Comparison of ENCODE assay signal across 14 mouse cellular contexts in genomic region chr11:35857395-35858067, GRCm38 (mm10). TPM values are rescaled to one million over a fixed set of nuclear protein-coding genes. Genes with fewer than 3 reads are reported as not detected.
DNase-seq lines count a peak whose midpoint lies in the region; ATAC-seq lines count a peak whose summit lies in the region.
"Had no signal": no experiment of that assay in that cellular context is flagged by ENCODE, and none has a peak within 500 bp of the region (broad histone marks: within the 10 kb centered on the region; RNA-seq: fewer than 3 reads in every experiment).

No protein-coding gene starts in this region.

- no peak for ATAC-seq in neural tube, embryonic 11.5 days (ENCODE audit: insufficient read depth, low FRiP score, low TSS enrichment)
- ATAC-seq in hindbrain, embryonic 12.5 days (ENCODE audit: low FRiP score) = no peak
- no peak for ATAC-seq in midbrain, embryonic 13.5 days
- ATAC-seq in kidney, embryonic 15.5 days (replicated peaks; ENCODE audit: low FRiP score) = no peak

- peaks cover 13% of the 10 kb centered on the region for H3K4me1 ChIP-seq in neural tube, embryonic 11.5 days (ENCODE audit: control insufficient read depth, insufficient read depth, low read length)
- H3K4me1 ChIP-seq in hindbrain, embryonic 12.5 days = peaks cover 36% of the 10 kb centered on the region
- peaks cover 37% of the 10 kb centered on the region for H3K4me1 ChIP-seq in midbrain, embryonic 13.5 days (replicated peaks)
- no peaks in the 10 kb centered on the region for H3K4me1 ChIP-seq in kidney, embryonic 15.5 days

- H3K36me3 ChIP-seq in neural tube, embryonic 11.5 days (ENCODE audit: control insufficient read depth, insufficient read depth, low read length) = no peaks in the 10 kb centered on the region
- 0 out of 2 replicates have a peak, but pooled peaks cover 7% of the 10 kb centered on the region for H3K36me3 ChIP-seq in hindbrain, embryonic 12.5 days
- H3K36me3 ChIP-seq in midbrain, embryonic 13.5 days = peaks cover 20% of the 10 kb centered on the region
- H3K36me3 ChIP-seq in kidney, embryonic 15.5 days = peaks cover 25% of the 10 kb centered on the region
- H3K36me3 ChIP-seq: limb, embryonic 12.5 days had no signal

- H3K4me2 ChIP-seq in neural tube, embryonic 11.5 days (ENCODE audit: low read depth) = no peak overlapping the region
- no peak overlapping the region for H3K4me2 ChIP-seq in hindbrain, embryonic 12.5 days (replicated peaks)
- no peak overlapping the region for H3K4me2 ChIP-seq in midbrain, embryonic 13.5 days (replicated peaks)
- no peak overlapping the region for H3K4me2 ChIP-seq in kidney, embryonic 15.5 days
- H3K4me2 ChIP-seq: limb, embryonic 12.5 days had no signal

- no peak overlapping the region for H3K9ac ChIP-seq in neural tube, embryonic 11.5 days (ENCODE audit: low read length)
- no peak overlapping the region for H3K9ac ChIP-seq in hindbrain, embryonic 12.5 days
- no peak overlapping the region for H3K9ac ChIP-seq in midbrain, embryonic 13.5 days (replicated peaks)
- no peak overlapping the region for H3K9ac ChIP-seq in kidney, embryonic 15.5 days
- H3K9ac ChIP-seq: limb, embryonic 12.5 days had no signal

- no peaks in the 10 kb centered on the region for H3K9me3 ChIP-seq in neural tube, embryonic 11.5 days (ENCODE audit: control insufficient read depth, low read length)
- no peaks in the 10 kb centered on the region for H3K9me3 ChIP-seq in hindbrain, embryonic 12.5 days (replicated peaks)
- no peaks in the 10 kb centered on the region for H3K9me3 ChIP-seq in midbrain, embryonic 13.5 days
- no peaks in the 10 kb centered on the region for H3K9me3 ChIP-seq in kidney, embryonic 15.5 days (replicated peaks)
- H3K9me3 ChIP-seq: limb, embryonic 12.5 days had no signal

- 72% methylated on average over 12 of the region's 12 CpGs for WGBS in neural tube, embryonic 11.5 days
- 64% methylated on average over 12 of the region's 12 CpGs for WGBS in hindbrain, embryonic 12.5 days
- 64% methylated on average over 12 of the region's 12 CpGs for WGBS in midbrain, embryonic 13.5 days
- WGBS in kidney, embryonic 15.5 days = 81% methylated on average over 12 of the region's 12 CpGs

- DNase-seq in neural tube, embryonic 11.5 days (ENCODE audit: low spot score) = no peak
- DNase-seq in neural tube, embryonic 10.5 days (ENCODE audit: extremely low spot score, low spot score) = no peak
- DNase-seq in adrenal gland, postnatal 10 days = no peak
- no peak for DNase-seq in Muller cell, postnatal 12 days (ENCODE audit: inconsistent ontology term)
- no peak for DNase-seq in kidney, adult 11 months
- DNase-seq: gastrocnemius, postnatal 14 days; lung, adult 2 months; thymus, adult 2 months had no signal

- H3K27me3 ChIP-seq in neural tube, embryonic 11.5 days (ENCODE audit: control insufficient read depth, insufficient read depth, low read length) = no peaks in the 10 kb centered on the region
- no peaks in the 10 kb centered on the region for H3K27me3 ChIP-seq in hindbrain, embryonic 12.5 days
- no peaks in the 10 kb centered on the region for H3K27me3 ChIP-seq in midbrain, embryonic 13.5 days
- H3K27me3 ChIP-seq in kidney, embryonic 15.5 days = no peaks in the 10 kb centered on the region
- H3K27me3 ChIP-seq: limb, embryonic 12.5 days had no signal

- no peak overlapping the region for H3K4me3 ChIP-seq in neural tube, embryonic 11.5 days (ENCODE audit: low read depth, low read length)
- H3K4me3 ChIP-seq in hindbrain, embryonic 12.5 days = no peak overlapping the region
- no peak overlapping the region for H3K4me3 ChIP-seq in midbrain, embryonic 13.5 days (replicated peaks)
- no peak overlapping the region for H3K4me3 ChIP-seq in kidney, embryonic 15.5 days (replicated peaks)
- H3K4me3 ChIP-seq: erythroblast, embryonic 14.5 days; limb, embryonic 12.5 days had no signal

- H3K27ac ChIP-seq in neural tube, embryonic 11.5 days (ENCODE audit: low read depth, low read length) = peak overlapping the region; percentile 72; the same call in 1 of the 2 replicates
- peak overlapping the region; percentile 84 for H3K27ac ChIP-seq in hindbrain, embryonic 12.5 days
- peak overlapping the region; percentile 90 for H3K27ac ChIP-seq in midbrain, embryonic 13.5 days
- H3K27ac ChIP-seq in kidney, embryonic 15.5 days = no peak overlapping the region
- H3K27ac ChIP-seq: limb, embryonic 12.5 days had no signal

RNA-seq across cellular contexts. Expression of gene Rars, which starts 23.2 kb away (rescaled TPM):
- 115 and 116 TPM in 2 replicates for polyA plus RNA-seq in neural tube, embryonic 11.5 days (2014; fragmentation: Nextera tagmentation; extraction: Ambion mirVana)
- polyA plus RNA-seq in hindbrain, embryonic 12.5 days (2016; fragmentation: Nextera tagmentation; extraction: Ambion mirVana) = 78.5 and 79.4 TPM in 2 replicates
- 74.0 and 80.0 TPM in 2 replicates for polyA plus RNA-seq in midbrain, embryonic 13.5 days (2015; fragmentation: Nextera tagmentation; extraction: Ambion mirVana)
- polyA plus RNA-seq in kidney, embryonic 15.5 days (2015; fragmentation: Nextera tagmentation; extraction: Ambion mirVana) = 93.4 and 95.4 TPM in 2 replicates
- total RNA-seq in adrenal gland, postnatal 10 days (2021) = 10 to 100 TPM; 57.9 to 61.6 TPM

RNA-seq across cellular contexts. Expression of gene Fbll1, which starts 58.8 kb away (rescaled TPM):
- polyA plus RNA-seq in neural tube, embryonic 11.5 days (2014; fragmentation: Nextera tagmentation; extraction: Ambion mirVana) = 4.3 and 4.9 TPM in 2 replicates
- polyA plus RNA-seq in hindbrain, embryonic 12.5 days (2016; fragmentation: Nextera tagmentation; extraction: Ambion mirVana) = 13.1 and 15.3 TPM in 2 replicates
- polyA plus RNA-seq in midbrain, embryonic 13.5 days (2015; fragmentation: Nextera tagmentation; extraction: Ambion mirVana) = 8.6 and 13.2 TPM in 2 replicates
- 0.13 and 0.14 TPM in 2 replicates for polyA plus RNA-seq in kidney, embryonic 15.5 days (2015; fragmentation: Nextera tagmentation; extraction: Ambion mirVana)
- total RNA-seq in adrenal gland, postnatal 10 days (2021) = 1 to 10 TPM; 1.2 to 2.4 TPM
- total RNA-seq: gastrocnemius, postnatal 14 days had no signal
- polyA plus RNA-seq: erythroblast, embryonic 14.5 days; limb, embryonic 12.5 days; lung, adult 2 months; spleen, adult 2 months had no signal
